Mouse (Mus musculus): ENCODE results near the gene Loxl1.

DNA sequence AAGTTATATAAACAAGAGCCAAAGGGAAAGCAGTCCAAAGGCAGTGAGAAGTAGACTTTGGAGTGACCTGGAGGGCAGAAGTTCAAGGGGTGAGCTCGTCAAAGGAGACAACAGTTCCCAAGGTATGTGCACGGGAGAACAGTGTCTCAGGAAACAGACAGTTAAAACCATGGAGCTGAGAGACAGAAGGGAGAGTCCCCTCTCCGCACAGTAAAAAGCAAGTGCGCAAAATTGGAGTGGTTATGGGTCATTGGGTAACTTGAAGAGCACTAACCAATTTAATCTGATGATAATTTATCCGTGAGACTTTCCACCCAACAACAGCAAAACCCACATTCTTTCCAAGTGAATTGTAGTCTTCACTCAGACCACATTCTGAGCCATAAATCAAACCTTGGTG lies 36.6 kb downstream of the Loxl1 start:
- TF ChIP-seq POLR2A (IDR thresholded peaks at IDR 0.05; ENCODE audit: low read depth, low read length) (no peak), MYC (IDR thresholded peaks at IDR 0.05; ENCODE audit: low read depth, low read length) (no peak), CTCF (conservative IDR thresholded peaks at IDR 0.05 in 1 of 2, IDR thresholded peaks at IDR 0.05 in 1 of 2; ENCODE audit: low read depth in 2 of 2, low read length in 2 of 2) (no peak), EP300 (IDR thresholded peaks at IDR 0.05; ENCODE audit: low read length) (no peak), USF1 (IDR thresholded peaks at IDR 0.05; ENCODE audit: low read depth, low read length) (no peak), SIN3A (IDR thresholded peaks at IDR 0.05; ENCODE audit: low read length) (0 out of 2 replicates have a peak, but pooled peaks have one; percentile 42), RAD21 (IDR thresholded peaks at IDR 0.05; ENCODE audit: low read depth, low read length) (no peak), PAX5 (IDR thresholded peaks at IDR 0.05; ENCODE audit: low read length) (no peak), RCOR1 (conservative IDR thresholded peaks at IDR 0.05; ENCODE audit: low read depth, low read length) (no peak), ZMIZ1 (IDR thresholded peaks at IDR 0.05; ENCODE audit: low read depth, low read length) (no peak), ZNF384 (IDR thresholded peaks at IDR 0.05; ENCODE audit: low read depth, low read length) (no peak)

Measured in CH12.LX (cell line).